Mouse (Mus musculus) myocyte (in vitro differentiated cells): Measurements from ENCODE around the gene Nr1h2. TPM values are rescaled to one million over a fixed set of nuclear protein-coding genes. Genes with fewer than 3 reads are reported as not detected.

Experiments used
- H3K27me3 ChIP-seq: one replicate; pipeline ENCODE4 v1.6.1; 2011; ENCODE audit not compliant: control insufficient read depth, insufficient read depth, insufficient read length
- H3K36me3 ChIP-seq: one replicate; pipeline ENCODE4 v1.6.1; 2011; ENCODE audit not compliant: control insufficient read depth, insufficient read depth
- H3K4me2 ChIP-seq: one replicate; pipeline ENCODE4 v1.6.1; 2011; ENCODE audit warnings: low read depth, control low read depth
- H3K4me3 ChIP-seq: one replicate; pipeline ENCODE4 v1.5.1; 2011; ENCODE audit warnings: mild to moderate bottlenecking, control low read depth, moderate library complexity
- H3K79me2 ChIP-seq: one replicate; pipeline ENCODE4 v1.6.1; 2011; ENCODE audit not compliant: control insufficient read depth, insufficient read depth
- H3ac ChIP-seq: one replicate; pipeline ENCODE4 v1.6.1; 2011; ENCODE audit not compliant: control insufficient read depth, insufficient read length
- CEBPB ChIP-seq: IDR thresholded peaks from 2 replicates; pipeline ENCODE4 v1.6.1; 2011; ENCODE audit warnings: mild to moderate bottlenecking, moderate library complexity; ENCODE audit not compliant: poor library complexity, insufficient read depth, severe bottlenecking
- E2F4 ChIP-seq: IDR thresholded peaks from one replicate; pipeline ENCODE4 v1.6.1; 2011; ENCODE audit warnings: mild to moderate bottlenecking, control low read depth, moderate library complexity; ENCODE audit not compliant: insufficient read depth
- MAX ChIP-seq: IDR thresholded peaks from one replicate; pipeline ENCODE4 v1.6.1; 2011; ENCODE audit warnings: low read depth, mild to moderate bottlenecking, control low read depth
- MYOD1 ChIP-seq, 3 experiments: IDR thresholded peaks; one replicate each; pipeline ENCODE4 v1.6.1; 2011; ENCODE audit warnings: control low read depth in 2 of 3, low read depth in 2 of 3, mild to moderate bottlenecking in 2 of 3, moderate library complexity in 1 of 3; ENCODE audit not compliant: insufficient read length in 2 of 3, control insufficient read depth in 1 of 3
- MYOG ChIP-seq, 3 experiments: IDR thresholded peaks; one replicate each; pipeline ENCODE4 v1.6.1; 2011; ENCODE audit warnings: control low read depth in 2 of 3, low read depth in 2 of 3, mild to moderate bottlenecking in 2 of 3; ENCODE audit not compliant: insufficient read length in 2 of 3, control insufficient read depth in 1 of 3, insufficient read depth in 1 of 3
- POLR2A ChIP-seq: IDR thresholded peaks from one replicate; pipeline ENCODE4 v1.6.1; 2011; ENCODE audit warnings: low read depth, mild to moderate bottlenecking, control low read depth, moderate library complexity; ENCODE audit not compliant: insufficient read length
- POLR2AphosphoS2 ChIP-seq: IDR thresholded peaks from one replicate; pipeline ENCODE4 v1.6.1; 2011; ENCODE audit warnings: low read depth, control low read depth; ENCODE audit not compliant: insufficient read length
- REST ChIP-seq: IDR thresholded peaks from one replicate; pipeline ENCODE4 v1.6.1; 2011; ENCODE audit warnings: mild to moderate bottlenecking, control low read depth, moderate library complexity; ENCODE audit not compliant: insufficient read depth, insufficient read length
- SRF ChIP-seq: IDR thresholded peaks from one replicate; pipeline ENCODE4 v1.6.1; 2011; ENCODE audit warnings: low read depth; ENCODE audit not compliant: control insufficient read depth, insufficient read length
- TCF12 ChIP-seq: IDR thresholded peaks from one replicate; pipeline ENCODE4 v1.6.1; 2011; ENCODE audit warnings: mild to moderate bottlenecking, control low read depth; ENCODE audit not compliant: poor library complexity, insufficient read depth, severe bottlenecking
- TCF3 ChIP-seq: IDR thresholded peaks from one replicate; pipeline ENCODE4 v1.6.1; 2011; ENCODE audit warnings: low read depth, control low read depth; ENCODE audit not compliant: insufficient read length
- USF1 ChIP-seq: IDR thresholded peaks from one replicate; pipeline ENCODE4 v1.6.1; 2011; ENCODE audit warnings: low read depth, mild to moderate bottlenecking, control low read depth, moderate library complexity
- polyA plus RNA-seq: library from polyadenylated mRNA; unstranded; fragments of >200 nt; fragmentation: generic; extraction: Trizol; gene quantifications from one replicate; pipeline ENCODE4 v1.2.1, GENCODE M21; 2012; ENCODE audit warnings: missing spikeins

Nr1h2 gene
- polyA plus RNA-seq, 1 experiment: 94.7 TPM

DNA sequence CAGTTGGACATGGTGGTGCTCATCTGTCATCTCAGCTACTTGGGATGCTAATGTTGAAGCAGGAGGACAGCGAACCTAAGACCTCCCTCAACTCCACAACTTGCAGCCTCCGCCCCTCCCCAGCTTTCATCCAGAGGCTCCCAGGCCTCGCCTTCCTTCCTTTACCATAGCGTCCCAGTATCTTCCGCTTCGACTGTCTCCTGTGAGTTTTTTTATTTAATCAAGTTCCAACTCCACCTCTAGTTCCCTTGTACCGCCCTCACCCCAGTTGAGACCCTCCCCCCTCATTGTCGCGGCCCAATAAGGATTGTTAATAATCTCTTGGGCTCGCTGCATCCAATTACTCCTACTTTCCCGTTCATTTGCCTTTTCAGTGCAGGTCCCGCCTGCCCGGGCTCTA is 36.2 kb upstream of the Nr1h2 start:
- Histone ChIP-seq H3K36me3 (no peaks in the 10 kb centered on the region), H3K4me2 (peak overlapping the region; percentile 18), H3K79me2 (no peaks in the 10 kb centered on the region), H3K27me3 (peaks cover 71% of the 10 kb centered on the region), H3ac (no peak overlapping the region), H3K4me3 (no peak overlapping the region)
- TF ChIP-seq E2F4 (no peak), REST (no peak), MYOG (IDR thresholded peaks at IDR 0.05; ENCODE audit: control insufficient read depth in 1 of 3, insufficient read depth in 1 of 3, insufficient read length in 2 of 3, low read depth in 2 of 3) (no peak), CEBPB (no peak), POLR2A (no peak), TCF3 (no peak), SRF (no peak), USF1 (no peak), MAX (no peak), POLR2AphosphoS2 (no peak), MYOD1 (IDR thresholded peaks at IDR 0.05; ENCODE audit: control insufficient read depth in 1 of 3, insufficient read length in 2 of 3, low read depth in 2 of 3) (no peak), TCF12 (no peak)

DNA sequence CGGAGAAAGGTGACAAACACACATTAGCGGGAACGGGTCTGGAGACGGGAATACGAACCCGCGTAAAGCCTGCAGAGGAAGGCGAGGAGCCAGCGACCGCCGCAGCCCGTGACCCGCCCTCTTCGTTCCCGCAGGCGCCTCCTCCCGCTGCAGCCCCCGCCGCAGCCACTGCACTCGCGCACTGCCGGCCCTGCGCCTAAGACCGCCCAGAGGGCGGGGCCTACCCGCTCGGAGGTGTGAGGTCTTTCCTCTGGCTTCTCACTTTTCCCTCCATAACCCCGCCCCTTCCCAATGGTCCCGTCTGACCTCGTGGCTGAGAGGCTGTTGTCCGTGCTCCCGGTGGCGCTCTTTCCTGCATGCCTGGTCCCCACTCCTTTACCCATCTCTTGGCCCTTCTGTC is 35.4 kb upstream of the Nr1h2 start:
- Histone ChIP-seq H3ac (no peak overlapping the region), H3K4me2 (peak overlapping the region; percentile 65), H3K4me3 (no peak overlapping the region), H3K27me3 (peaks cover 76% of the 10 kb centered on the region), H3K79me2 (no peaks in the 10 kb centered on the region), H3K36me3 (no peaks in the 10 kb centered on the region)
- TF ChIP-seq MYOD1 (IDR thresholded peaks at IDR 0.05; ENCODE audit: control insufficient read depth in 1 of 3, insufficient read length in 2 of 3, low read depth in 2 of 3) (no peak), MAX (no peak), SRF (no peak), MYOG (IDR thresholded peaks at IDR 0.05; ENCODE audit: control insufficient read depth in 1 of 3, insufficient read depth in 1 of 3, insufficient read length in 2 of 3, low read depth in 2 of 3) (no peak), POLR2AphosphoS2 (no peak), TCF3 (no peak), CEBPB (no peak), TCF12 (no peak), REST (no peak), E2F4 (no peak), USF1 (no peak), POLR2A (no peak)

DNA sequence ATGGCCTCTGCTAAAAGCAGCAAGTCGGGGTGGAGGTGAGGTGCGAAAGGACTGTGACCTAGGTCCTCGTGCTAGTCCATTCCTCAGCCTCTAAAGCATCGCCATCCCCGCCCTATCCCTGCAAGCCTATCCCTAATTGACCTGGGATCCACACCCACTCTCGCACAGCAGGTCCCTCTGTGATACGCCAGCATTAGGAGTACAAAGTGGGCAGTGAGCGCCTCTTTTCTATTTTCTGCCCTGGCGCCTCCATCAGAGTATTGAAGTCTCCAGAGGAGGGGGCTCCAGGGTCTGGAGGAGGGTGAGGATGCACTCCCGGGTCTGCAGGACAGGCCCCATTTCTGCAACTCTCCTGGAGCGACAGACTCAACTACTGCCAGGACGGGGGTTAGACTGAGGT is 34.6 kb upstream of the Nr1h2 start:
- Histone ChIP-seq H3K4me2 (peak overlapping the region; percentile 65), H3K79me2 (no peaks in the 10 kb centered on the region), H3K4me3 (no peak overlapping the region), H3K27me3 (peaks cover 73% of the 10 kb centered on the region), H3ac (no peak overlapping the region), H3K36me3 (no peaks in the 10 kb centered on the region)
- TF ChIP-seq MYOG (IDR thresholded peaks at IDR 0.05; ENCODE audit: control insufficient read depth in 1 of 3, insufficient read depth in 1 of 3, insufficient read length in 2 of 3, low read depth in 2 of 3) (no peak), TCF3 (no peak), CEBPB (no peak), TCF12 (no peak)

DNA sequence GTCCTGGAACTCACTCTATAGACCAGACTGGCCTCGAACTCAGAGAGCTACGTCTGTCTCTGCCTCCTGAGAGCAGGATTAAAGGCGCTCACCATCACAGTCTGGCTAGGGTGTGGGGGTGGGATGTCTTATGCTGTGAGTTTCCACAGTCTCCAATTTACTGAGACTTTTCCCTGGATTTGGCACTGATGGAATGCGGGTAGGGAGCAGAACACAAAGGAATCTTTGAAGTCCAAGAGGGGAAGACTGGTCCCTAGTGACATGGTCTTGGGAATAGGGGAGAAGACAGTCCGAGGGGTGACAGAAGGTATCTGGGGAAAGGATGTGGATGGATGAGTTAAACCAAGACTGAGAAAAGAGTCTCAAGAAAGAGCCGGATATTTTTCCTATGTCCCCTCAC is 33.9 kb upstream of the Nr1h2 start:
- Histone ChIP-seq H3ac (no peak overlapping the region), H3K27me3 (peaks cover 73% of the 10 kb centered on the region), H3K36me3 (no peaks in the 10 kb centered on the region), H3K4me3 (no peak overlapping the region), H3K79me2 (no peaks in the 10 kb centered on the region), H3K4me2 (peak overlapping the region; percentile 12)
- TF ChIP-seq MYOD1 (IDR thresholded peaks at IDR 0.05; ENCODE audit: control insufficient read depth in 1 of 3, insufficient read length in 2 of 3, low read depth in 2 of 3) (no peak), TCF3 (no peak), MAX (no peak), TCF12 (no peak), E2F4 (no peak), POLR2A (no peak), MYOG (IDR thresholded peaks at IDR 0.05; ENCODE audit: control insufficient read depth in 1 of 3, insufficient read depth in 1 of 3, insufficient read length in 2 of 3, low read depth in 2 of 3) (no peak), CEBPB (no peak), POLR2AphosphoS2 (no peak), SRF (no peak), REST (no peak), USF1 (no peak)

DNA sequence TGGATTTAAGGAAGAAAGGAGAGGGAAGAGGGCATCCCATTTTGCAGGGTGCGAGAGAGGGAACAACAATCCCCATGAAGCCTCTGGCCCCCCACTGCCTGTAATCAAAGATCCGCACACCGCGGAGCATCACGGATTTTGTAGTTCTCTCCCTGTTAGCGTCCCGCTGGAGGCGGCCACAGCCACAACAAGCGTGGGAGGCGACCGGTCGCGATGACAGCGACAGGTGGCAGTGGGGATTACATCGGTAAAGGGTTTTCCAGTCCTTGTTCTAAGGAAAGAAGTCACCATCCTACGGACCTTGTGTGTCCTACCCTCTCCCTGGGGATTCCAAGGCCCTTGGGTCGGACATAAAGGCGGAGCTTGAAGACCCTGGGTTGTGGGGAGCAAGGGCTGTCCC is 33.2 kb upstream of the Nr1h2 start:
- Histone ChIP-seq H3K4me3 (no peak overlapping the region), H3ac (no peak overlapping the region), H3K4me2 (peak overlapping the region; percentile 12), H3K79me2 (no peaks in the 10 kb centered on the region), H3K27me3 (peaks cover 77% of the 10 kb centered on the region), H3K36me3 (no peaks in the 10 kb centered on the region)
- TF ChIP-seq TCF3: no peak
- peak in 2 of 3 experiments; percentile 41 to 88 for TF ChIP-seq MYOD1 (IDR thresholded peaks at IDR 0.05; ENCODE audit: control insufficient read depth in 1 of 3, insufficient read length in 2 of 3, low read depth in 2 of 3)
